Mouse (Mus musculus) brain, embryonic 14.5 days (tissue): ENCODE data around the gene Chst13. TPM values are rescaled to one million over a fixed set of nuclear protein-coding genes. Genes with fewer than 3 reads are reported as not detected.

Experiments used
- DNase-seq: peaks from one replicate; pipeline ENCODE4 v3.0.0-alpha.2; 2011; ENCODE audit warnings: low read depth
- CTCF ChIP-seq: fragments of 200-500 bp; IDR thresholded peaks from 2 replicates; pipeline ENCODE4 v1.5.1; 2012; ENCODE audit warnings: inconsistent platforms, mild to moderate bottlenecking, moderate library complexity, borderline replicate concordance; ENCODE audit not compliant: insufficient read depth, insufficient read length; ENCODE audit errors: extremely low read depth
- POLR2A ChIP-seq: fragments of 200-500 bp; IDR thresholded peaks from 2 replicates; pipeline ENCODE4 v1.6.1; 2012; ENCODE audit warnings: mild to moderate bottlenecking, inconsistent platforms, borderline replicate concordance; ENCODE audit not compliant: poor library complexity, insufficient read depth, insufficient read length, severe bottlenecking; ENCODE audit errors: extremely low read depth
- polyA plus RNA-seq: library from polyadenylated mRNA; depleted of rRNA; stranded (reverse); fragments of >200 nt; gene quantifications from 2 replicates; pipeline ENCODE4 v1.2.3, GENCODE M21; 2012

Gene Chst13
- polyA plus RNA-seq, 1 experiment = 0.34 TPM

DNA sequence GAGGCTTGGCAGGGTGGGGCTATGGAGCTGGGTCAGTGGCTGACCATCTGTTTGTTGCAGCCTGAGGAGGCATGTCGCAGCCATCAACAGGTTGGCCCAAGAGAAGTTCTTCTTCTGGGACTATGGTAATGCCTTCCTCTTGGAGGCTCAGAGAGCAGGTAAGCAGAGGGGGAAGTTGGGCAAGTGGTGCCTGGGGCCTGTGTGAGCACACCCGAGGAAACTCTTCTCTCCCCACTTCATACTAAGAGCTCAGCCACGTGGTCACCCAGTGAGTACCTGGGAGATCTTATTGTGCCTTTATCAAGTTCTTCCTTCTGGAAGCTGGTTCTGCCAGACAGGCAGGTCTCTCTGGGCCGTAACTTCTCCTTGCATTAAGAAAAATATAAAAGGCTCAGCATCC, 22.2 kb upstream of the Chst13 start:
- TF ChIP-seq CTCF (no peak), POLR2A (no peak)
- DNase-seq = no peak

DNA sequence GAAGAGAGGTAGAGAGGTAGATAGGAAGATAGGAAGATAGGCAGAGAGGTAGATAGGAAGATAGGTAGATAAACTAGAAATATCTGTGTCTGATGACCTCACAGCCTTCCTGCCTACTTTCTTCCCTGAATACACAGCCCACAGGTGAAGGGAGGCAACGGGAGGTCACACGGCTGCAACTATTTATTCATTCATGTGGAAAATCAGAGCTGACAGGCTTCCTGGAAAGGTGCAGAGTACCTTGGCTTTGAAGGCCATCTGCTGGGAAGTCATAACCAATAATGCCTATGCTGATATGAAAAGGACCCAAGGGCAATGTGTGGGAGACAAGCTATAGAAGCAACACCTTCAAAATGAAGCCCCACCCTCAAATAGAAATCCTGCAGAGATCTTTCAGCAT, 17.4 kb upstream of the Chst13 start:
- TF ChIP-seq CTCF (no peak), POLR2A (no peak)
- DNase-seq = no peak

DNA sequence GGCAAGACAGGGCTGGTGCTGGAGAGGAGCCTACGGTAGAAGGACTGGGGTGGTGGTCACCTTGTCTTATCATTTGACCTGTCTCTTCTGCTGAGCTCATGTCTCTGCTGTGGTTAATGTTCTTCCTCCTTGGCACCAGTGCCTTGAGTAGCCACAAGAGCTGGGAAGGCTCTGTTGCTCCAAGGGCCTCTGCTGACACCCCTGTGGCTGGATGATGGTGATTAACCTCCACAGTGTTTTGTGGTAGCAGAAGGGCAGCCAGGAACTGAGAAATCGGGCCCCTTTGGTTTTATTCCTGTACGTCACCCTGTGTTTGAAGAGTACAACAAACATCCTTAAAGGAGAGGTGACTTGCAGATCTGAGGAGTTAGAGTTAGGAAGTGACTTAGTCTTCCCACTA, 9.3 kb upstream of the Chst13 start:
- no peak for DNase-seq
- TF ChIP-seq POLR2A = no peak
- TF ChIP-seq CTCF = no peak

DNA sequence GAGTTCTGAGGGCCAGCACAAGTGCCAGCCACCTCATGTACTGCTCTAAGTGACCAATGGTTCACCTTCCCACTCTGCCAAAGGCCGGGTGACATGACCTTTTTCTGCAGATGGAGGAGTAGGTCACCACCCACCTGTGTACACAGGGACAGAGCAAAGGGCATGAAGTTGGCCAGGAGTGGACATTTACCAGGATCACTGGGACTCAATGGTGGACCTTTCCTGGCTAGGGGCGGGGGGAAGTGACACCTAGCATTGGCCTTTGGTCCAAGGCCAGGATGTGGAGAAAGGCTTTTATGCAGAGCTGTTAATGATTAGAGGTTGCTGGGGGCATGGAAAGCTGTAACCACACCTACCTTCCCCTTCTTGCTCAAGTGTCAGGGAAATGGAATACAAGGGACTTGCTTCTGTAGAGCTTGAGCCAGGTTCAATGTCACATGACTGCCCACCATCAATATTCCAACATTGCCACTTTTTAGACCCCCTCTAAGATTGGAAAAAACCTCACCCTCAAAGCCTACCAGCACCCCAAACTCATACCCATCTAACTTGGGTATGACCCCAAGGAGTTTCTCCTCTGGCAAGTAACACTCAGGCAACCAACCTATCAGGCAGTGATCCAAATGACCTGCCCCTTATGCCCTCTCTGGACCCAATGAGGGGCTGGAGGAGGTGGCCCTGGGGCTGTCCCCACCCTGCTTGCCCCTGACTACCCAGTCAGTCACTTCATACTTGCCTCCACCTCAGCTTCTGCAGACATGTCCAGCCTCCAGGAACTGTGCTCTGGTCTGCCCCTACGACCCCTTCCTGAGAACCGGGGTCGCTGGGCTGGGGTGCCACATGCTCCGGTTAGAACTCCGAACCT, 7.8 kb upstream of the Chst13 start, which contains the start of gene Uroc1:
TSS of gene Uroc1 (plus strand) at position 724 of the 865 bp plus-strand sequence.
- DNase-seq = no peak
- TF ChIP-seq CTCF (no peak), POLR2A (no peak)

DNA sequence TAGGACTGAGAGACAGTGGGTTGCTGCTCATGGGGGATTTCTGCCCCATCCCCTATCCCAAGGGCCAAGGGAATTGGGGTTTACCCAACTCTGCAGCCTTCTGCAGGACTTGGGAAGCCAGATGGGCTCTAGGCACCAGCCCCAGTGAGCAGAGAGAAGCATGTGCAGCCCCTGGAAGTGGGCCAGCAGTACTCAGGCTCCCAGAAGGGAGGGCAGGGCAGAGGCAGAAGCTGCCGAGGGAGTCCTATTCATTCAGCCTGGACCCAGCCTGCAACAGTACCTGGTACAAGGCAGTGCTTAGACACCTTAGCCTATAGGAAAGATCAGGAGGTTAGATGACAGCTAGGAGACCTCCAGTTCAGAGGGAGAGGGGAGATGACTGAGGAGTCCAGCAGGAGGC, 5.0 kb upstream of the Chst13 start:
- DNase-seq = peak; percentile 88
- TF ChIP-seq CTCF (no peak), POLR2A (no peak)

DNA sequence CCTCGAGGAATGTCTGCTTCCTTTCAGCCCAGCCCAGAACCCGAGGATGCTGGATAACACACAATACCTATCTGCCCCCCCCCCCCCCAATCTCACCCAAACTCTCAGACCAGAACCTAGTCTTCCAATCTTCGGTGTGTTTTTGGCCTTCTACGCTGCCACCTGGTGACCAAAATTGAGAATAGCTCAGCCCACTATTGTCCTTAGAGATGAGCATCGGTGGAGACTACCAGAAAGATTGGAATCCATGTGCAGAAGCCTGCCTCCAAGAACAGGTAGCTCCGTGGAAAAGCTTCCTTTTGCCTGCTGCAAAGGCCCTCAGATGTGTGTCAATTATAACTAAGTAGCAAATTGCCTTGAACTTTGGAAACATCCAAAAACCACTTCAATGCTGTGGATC, 2.7 kb upstream of the Chst13 start:
- TF ChIP-seq CTCF = peak; percentile 58; the same call in 1 of the 2 replicates
- no peak for TF ChIP-seq POLR2A
- peak; percentile 30 for DNase-seq

DNA sequence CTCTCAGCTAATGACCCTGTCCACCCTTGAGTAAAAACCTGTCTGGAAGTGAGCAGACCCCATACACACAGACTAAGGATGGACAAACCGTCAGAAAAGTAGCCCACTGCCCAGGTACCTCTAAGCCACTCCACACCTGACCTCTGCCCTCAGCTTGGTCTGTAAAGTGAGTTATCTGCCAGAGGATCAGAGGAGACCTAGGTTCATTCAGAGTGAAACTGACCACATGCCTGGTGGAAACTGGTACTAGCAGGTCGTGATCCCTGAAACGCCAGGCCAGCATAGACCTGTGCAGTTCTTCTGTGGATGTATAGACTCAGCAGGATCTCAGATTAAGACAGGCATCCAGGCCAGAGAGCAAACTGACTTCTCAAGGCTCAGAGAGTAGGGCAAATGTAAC, 522 bp downstream of the Chst13 start:
- no peak for TF ChIP-seq CTCF
- TF ChIP-seq POLR2A = no peak
- DNase-seq = no peak

DNA sequence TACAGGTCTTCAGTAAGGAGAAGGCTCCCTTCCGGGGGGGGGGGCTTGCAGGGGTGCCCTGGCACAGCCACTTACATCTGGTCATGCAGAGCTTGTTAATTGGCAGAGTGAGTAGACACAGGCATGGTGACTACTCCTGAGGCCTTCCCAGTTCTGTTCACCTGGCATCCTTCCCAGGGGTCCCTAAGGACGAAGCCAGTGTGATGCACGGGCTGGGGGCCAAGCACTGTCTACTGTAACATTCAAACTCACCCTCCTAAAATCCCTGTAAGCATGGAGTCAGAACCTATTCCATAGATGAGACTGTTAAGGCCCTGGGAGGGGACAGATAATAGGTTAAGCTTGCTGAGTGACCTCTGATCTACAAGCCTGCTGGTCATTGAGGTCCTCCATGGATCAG, 959 bp downstream of the Chst13 start:
- TF ChIP-seq CTCF (no peak), POLR2A (no peak)
- DNase-seq = peak; percentile 44

DNA sequence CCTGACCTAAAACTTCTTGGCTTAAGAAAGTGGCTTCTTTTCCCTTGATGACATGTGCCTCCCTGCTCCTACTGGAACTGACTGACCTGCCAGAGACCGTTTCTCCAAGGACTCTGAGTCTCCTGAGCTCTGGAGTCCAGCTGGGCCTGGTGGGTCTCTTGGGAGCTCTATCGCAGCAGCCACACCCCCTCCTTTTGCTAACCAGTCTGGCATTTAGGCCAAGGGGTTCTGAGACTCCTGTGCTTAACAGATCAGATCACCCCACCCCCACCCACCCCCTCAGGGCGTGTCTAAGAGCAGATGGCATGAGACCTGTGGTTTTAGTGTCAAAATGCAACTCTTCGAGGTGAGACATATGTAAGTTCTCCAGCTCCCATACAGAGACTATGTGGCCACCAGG, 3.2 kb downstream of the Chst13 start:
- no peak for TF ChIP-seq POLR2A
- TF ChIP-seq CTCF = no peak

DNA sequence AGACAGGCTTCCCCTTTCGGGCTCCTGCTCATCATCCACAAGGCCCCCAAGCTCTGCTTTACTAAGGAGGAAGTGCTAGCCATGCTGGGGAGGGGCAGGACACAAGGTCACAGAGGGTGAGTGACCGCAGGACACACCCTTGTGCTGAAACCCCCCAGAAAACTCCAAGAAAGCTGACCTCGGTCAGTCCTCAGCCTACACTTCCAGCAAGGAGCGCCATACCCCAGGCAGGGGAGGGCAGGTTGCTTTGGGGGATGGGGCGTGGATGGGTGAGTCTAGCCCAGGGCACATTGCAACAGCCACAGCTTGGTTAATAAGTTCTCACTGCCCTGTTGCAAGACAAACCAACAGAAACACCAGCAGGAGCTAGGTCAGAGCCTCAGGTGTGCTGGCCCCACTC, 4.6 kb downstream of the Chst13 start:
- TF ChIP-seq POLR2A (no peak), CTCF (no peak)
- DNase-seq = no peak

More for the DNA sequence above, 3.2 kb downstream of the Chst13 start:
- DNase-seq = no peak

DNA sequence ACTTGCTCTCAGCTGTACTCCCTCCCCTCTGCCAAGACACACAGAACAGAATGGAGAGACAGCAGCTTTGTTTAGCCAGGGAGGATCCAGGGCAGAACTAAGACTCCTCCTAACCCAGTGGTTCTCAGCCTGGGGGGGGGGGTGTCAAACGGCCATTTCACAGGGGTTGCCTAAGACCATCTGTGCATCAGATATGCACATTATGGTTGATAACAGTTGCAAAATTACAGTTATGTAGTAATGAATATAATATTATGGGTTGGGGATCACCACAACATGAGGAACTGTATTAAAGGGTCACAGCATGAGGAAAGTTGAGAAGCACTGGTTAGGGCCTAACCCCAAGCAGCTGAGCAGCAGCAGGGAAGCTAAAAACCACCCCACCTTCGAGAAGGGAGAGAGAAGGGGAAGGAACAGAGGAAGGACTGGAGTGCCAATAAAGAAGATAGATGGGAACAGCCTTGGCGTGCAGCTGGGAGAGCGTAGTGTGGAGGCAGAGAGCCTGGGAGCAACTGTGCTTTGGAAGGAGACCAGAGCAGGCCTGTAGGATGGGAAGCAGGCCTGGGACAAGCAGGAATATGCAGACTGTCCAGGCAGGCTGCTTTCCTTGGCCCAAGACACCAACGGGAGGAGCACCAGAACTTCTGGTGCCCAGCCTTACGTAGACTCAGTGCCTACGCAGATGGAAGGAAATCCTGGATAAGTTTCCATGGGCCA, 5.4 kb downstream of the Chst13 start:
- no peak for TF ChIP-seq CTCF
- no peak for TF ChIP-seq POLR2A
- DNase-seq = no peak
